Mouse (Mus musculus) right cerebral cortex, adult 2 months (tissue): ENCODE data around the gene Adgre5.

Experiments used
- DNase-seq, 2 experiments: peaks; one replicate each; pipeline ENCODE4 v3.0.0; 2021 to 2022; ENCODE audit warnings: low spot score in 2 of 2

Adgre5 gene

GRCm38 (mm10) chr8:83740976-83741741, at the start of gene Adgre5:
Gene Adgre5 (minus strand): TSS chr8:83741326.
- DNase-seq, result no peak

DNA sequence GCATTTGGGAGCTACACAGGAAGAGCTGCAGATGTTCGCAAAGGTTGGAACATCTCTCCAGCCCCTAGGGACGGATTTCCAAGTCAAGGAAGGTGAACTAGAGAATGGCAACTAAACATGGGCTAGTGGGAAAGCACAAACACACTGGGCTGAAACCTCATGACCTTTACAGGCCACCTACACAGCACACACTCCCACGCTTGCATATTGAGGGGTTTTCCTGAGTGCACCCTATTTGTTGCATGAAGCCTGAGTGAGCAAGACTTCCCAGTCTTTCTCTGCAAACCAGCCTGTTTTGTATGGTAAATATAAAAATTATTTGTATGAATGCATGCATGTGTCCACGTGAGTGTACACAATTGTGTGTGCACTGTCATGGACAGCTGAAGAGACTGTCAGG, 48.7 kb upstream of the Adgre5 start:
- no peak for DNase-seq

DNA sequence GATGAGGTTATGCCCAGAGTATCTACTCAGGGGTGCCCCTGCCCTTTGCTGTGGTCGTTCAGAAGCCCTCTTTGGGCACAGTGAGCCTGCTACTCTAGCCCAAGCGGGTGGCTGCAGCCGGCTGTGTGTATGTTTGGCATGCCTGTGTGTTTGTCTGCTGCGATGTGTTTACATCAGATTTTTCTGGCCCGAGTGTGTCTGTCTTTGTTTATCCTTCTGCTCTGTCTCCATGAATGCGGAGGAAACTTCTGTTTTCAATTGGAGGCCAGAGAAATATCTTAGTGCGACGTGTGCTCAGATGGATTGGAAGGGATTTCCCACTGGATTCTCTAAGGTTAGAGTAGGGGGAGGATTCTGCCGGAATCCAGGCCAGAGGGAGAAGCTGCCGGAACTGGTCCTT, 43.9 kb upstream of the Adgre5 start:
- no peak for DNase-seq

DNA sequence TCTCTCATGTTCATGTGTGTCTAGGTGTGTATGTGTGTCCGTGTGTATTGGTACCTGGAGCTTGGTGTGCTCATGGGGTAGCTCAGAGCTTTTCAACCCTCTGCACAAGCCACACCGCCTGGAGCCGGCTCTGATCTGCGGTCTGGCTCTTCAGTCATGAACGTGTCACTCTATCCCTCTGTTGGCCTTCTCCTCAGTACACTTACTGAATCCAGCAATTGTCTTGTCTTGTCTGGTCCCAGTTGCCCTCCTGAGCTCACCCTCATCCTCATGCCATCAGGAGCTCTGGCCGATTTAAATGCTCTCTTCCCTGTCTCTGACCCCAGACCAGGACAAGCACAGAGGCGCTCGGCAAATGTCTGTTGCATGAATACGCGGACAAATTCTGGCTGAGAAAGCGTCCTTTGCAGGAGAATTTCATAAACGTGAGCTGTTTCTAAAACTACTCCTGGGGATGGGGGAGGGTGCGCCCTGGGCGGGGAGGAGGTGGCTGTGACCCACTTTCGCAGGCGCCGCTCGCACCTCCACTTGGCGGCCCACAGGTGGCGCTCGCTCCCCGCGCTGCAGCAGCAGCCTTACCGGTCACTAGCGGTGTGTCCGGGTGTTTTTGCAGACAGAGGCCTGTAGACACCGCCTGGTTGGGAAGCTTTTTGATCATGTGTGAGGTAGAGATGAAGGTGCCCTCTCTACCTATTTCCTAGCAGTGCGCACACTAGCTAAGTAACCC, 41.9 kb upstream of the Adgre5 start:
- peak; percentile 88 to 93 for DNase-seq

GRCm38 (mm10) chr8:83779610-83780009, 38.5 kb upstream of the Adgre5 start:
- no peak for DNase-seq

- no peak for DNase-seq
Observed at GRCm38 (mm10) chr8:83778051-83778450, 36.9 kb upstream of the Adgre5 start.

DNA sequence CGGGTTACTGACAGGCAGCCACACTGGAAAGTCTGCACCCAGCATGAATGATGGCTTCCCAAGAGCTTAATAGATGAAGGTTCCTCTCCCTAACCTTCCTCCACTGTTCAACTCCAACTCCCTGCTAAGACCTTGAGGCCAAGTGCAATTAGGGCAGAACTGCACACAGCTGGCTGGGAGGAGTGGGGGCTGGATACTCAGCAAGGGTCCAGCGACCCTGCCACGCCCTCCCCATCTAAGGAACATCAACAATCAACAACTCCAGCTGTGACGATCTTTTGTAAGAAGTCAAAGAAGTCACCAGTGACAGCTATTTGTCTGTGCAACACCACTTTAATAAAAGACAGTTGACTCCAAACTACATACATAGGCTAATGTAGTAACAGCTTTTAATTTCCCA, 35.5 kb upstream of the Adgre5 start:
- no peak for DNase-seq

GRCm38 (mm10) chr8:83774221-83774620, 33.1 kb upstream of the Adgre5 start:
- DNase-seq, result no peak

GRCm38 (mm10) chr8:83773452-83773846, 32.3 kb upstream of the Adgre5 start:
- no peak for DNase-seq

DNA sequence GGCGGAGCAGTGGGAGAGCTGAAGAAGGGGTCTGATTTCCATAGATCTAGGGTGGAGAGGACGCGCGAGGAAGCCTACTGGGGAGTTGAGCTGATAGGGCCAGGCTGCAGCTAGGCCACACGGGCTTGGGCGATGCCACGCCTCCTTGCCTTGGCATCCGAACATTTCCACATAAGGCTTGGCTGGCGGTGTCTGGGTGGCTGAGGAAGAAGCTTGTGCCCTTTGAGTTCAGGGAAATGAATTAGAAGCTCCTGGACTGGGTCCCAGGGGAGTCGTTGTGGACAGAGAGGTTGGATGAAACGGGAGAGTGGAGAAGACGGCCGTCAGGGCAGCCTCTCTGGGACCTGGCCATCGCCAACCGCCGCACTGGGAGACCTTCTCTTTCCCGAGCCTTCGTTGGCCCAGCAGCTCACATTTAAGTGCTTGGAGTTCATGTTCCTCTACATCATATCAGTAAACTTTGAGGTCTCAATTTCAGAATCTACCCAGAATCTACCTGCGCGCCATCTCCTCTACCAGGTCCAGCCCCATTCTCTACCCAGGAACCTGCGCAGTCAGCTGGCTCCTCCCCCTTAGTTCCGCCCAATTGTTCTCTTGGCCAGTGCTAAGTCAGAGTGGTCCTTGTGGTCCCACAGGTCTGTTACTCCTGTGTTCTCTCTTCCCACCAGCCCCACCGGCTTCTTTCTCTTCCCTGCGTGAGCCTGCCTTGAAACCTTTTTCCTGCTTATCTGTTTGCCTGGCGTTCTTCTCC, 31.8 kb upstream of the Adgre5 start:
- DNase-seq, result peak; percentile 11 to 22

GRCm38 (mm10) chr8:83771791-83772190, 30.7 kb upstream of the Adgre5 start:
- no peak for DNase-seq

GRCm38 (mm10) chr8:83770669-83771068, 29.5 kb upstream of the Adgre5 start:
- no peak for DNase-seq

DNA sequence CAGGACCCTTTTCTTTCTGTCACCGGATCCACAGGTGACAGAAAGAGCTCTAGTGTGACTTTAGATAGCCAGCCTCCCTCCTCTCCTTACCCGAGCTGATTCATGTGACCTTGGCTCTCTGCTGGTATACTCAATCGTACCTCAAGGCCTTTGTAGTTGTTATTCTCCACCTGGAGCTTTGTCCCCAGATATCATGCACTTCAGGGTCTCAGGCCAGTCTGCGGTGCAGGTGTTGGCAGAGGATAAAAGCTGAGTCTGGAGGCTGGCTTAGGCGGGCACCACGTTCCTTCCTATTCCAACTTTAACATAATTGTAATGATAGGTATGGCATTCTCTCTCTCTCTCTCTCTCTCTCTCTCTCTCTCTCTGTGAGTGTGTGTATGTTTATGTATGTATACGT, 28.6 kb upstream of the Adgre5 start:
- no peak for DNase-seq

DNA sequence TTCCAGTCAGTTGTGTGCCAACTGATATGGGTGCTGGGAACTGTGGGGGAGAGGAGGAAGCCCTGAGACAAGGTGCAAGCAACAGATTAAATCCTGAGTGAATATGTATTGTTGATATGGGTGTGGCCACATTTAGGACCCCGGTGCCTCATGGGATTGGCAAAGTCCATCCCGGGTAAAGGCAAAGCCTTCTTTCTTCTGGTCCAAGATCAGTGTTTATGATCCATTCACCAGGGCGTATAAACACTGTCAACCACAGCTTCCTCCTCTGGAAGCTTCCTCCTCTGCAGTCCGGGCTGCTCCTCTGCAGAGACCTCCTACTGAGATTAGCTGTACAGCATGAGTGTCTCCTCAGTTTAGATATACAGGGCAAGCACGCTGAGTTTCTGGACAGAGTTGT, 27.4 kb upstream of the Adgre5 start:
- DNase-seq, result no peak

- DNase-seq, result no peak
Observed at GRCm38 (mm10) chr8:83767442-83767841, 26.3 kb upstream of the Adgre5 start.

GRCm38 (mm10) chr8:83765663-83766062, 24.5 kb upstream of the Adgre5 start:
- DNase-seq, result no peak

- DNase-seq, result no peak
Observed at GRCm38 (mm10) chr8:83764717-83765116, 23.6 kb upstream of the Adgre5 start.

- DNase-seq, result no peak
Observed at GRCm38 (mm10) chr8:83764116-83764515, 23.0 kb upstream of the Adgre5 start.

DNA sequence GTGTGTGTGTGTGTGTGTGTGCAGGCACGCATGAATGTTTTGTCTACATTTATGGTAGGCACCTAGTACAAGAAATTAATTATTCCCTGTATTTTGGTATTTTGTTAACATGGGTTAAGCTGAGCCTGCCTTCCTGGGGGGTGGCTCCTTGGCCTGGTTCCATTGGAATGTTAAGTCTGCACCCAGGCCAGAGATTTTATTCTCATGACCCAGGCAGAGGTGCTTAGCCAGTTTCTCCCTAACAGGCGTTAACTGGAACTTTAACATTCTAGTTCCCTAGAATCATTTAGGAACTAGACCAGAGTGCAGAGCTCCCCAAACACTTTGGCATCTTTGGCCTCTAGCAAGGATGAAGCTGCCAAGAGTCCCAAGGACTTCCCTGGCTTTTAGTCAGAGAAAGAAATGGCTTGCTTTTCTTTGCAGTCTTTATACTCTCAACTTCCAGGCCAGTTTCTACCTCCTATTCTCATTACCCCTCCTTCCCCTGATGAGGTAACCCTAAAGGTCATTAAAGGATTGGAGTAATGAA, 18.2 kb upstream of the Adgre5 start:
- no peak for DNase-seq

DNA sequence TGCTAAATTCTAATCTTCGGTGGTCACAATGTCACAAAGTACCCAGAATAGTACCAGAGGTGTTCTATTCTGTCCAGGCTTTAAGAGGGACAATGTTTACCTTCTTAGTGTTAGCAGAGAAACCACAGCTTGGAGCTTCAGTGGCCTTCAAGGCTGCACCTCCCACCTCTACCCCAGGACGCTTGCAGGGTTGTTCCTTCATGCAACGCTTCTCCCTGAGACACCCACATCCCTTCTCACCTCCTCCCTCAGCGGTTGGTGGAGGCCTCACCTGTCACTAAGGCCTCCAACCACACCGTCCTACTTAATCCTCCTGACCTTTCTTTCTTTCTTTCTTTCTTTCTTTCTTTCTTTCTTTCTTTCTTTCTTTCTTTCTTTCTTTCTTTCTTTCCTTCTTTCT, 17.2 kb upstream of the Adgre5 start:
- no peak for DNase-seq

DNA sequence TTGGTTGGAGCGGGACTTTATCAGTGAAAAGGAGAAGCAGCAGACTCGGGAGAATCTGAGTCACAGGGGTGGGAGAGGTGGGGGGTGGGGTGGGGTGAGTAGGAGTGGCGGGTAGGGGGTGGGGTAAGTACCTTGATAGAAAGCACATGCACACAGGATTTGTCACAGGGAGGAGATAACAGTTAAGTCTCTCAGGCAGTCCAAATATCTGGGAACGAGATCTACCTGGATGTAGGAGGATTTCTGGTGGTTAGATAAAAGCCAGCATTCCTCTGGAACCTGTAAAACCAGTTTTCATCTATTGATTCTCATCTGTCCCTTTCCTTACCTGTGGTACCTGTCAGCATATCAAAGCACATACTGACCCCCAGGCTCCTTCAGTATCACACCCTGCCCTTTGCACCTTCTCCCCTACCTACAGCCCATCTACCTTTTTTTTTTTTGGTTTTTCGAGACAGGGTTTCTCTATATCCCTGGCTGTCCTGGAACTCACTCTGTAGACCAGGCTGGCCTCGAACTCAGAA, 16.0 kb upstream of the Adgre5 start:
- no peak for DNase-seq

- DNase-seq, result no peak
Observed at GRCm38 (mm10) chr8:83756273-83756672, 15.1 kb upstream of the Adgre5 start.
